8 mouse cellular contexts compared by ENCODE assay signal in the genomic region with DNA sequence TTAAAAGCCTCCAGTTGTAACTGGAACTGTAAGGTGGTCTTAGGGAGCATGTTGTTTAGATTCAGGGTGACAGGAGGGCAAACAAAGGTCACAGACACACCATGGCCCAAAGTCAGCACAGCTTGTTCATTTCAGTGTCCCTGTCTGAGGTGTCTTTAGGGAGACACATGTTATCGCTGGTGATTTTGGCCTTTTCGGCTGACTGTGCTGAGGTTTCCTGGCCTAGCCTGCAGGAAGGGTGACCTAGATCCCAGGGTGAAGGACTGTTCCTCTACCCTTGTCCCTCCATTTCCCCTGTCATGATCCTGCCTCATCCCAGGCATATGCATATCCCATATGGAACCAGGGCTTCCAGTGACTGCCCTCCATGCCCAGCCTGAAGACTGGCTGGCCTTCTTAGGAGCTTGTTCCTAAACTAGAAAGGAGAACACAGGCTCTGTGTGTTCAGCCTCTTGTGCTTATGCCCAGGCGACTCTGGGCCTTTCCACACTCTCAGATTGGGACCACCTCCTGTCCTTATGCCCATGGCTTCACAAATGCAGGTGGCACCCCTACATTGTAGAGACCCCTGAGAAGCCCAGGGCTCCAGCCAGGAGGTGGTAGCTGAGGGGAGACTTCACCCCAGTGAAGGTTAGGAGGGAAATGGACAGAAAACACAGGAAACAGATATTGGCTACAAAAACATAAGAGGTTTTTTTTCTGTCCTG.
DNase-seq lines count a peak whose midpoint lies in the region; ATAC-seq lines count a peak whose summit lies in the region.
"Had no signal": no experiment of that assay in that cellular context is flagged by ENCODE, and none has a peak within 500 bp of the region (broad histone marks: within the 10 kb centered on the region; RNA-seq: fewer than 3 reads in every experiment).

No protein-coding gene starts in this region.

- peaks cover 32% of the 10 kb centered on the region for H3K4me1 ChIP-seq in liver, embryonic 12.5 days
- H3K4me1 ChIP-seq in liver, embryonic 11.5 days (replicated peaks; ENCODE audit: control insufficient read depth, insufficient read depth, low read length) = peaks cover 15% of the 10 kb centered on the region
- H3K4me1 ChIP-seq in forebrain, embryonic 15.5 days = peaks cover 60% of the 10 kb centered on the region
- H3K4me1 ChIP-seq in intestine, embryonic 15.5 days (replicated peaks) = peaks cover 41% of the 10 kb centered on the region
- H3K4me1 ChIP-seq in stomach, embryonic 14.5 days (ENCODE audit: control insufficient read depth, insufficient read depth, low read length) = peaks cover 25% of the 10 kb centered on the region

- H3K9me3 ChIP-seq in liver, embryonic 12.5 days (replicated peaks) = no peaks in the 10 kb centered on the region
- no peaks in the 10 kb centered on the region for H3K9me3 ChIP-seq in liver, embryonic 11.5 days (ENCODE audit: control insufficient read depth, low read length)
- H3K9me3 ChIP-seq in forebrain, embryonic 15.5 days = no peaks in the 10 kb centered on the region
- no peaks in the 10 kb centered on the region for H3K9me3 ChIP-seq in intestine, embryonic 15.5 days
- H3K9me3 ChIP-seq in stomach, embryonic 14.5 days (ENCODE audit: control insufficient read depth, low read depth, low read length) = no peaks in the 10 kb centered on the region

- no peak overlapping the region for H3K9ac ChIP-seq in liver, embryonic 12.5 days
- no peak overlapping the region for H3K9ac ChIP-seq in liver, embryonic 11.5 days (ENCODE audit: low read depth, low read length)
- H3K9ac ChIP-seq in forebrain, embryonic 15.5 days (replicated peaks) = no peak overlapping the region
- H3K9ac ChIP-seq in intestine, embryonic 15.5 days = no peak overlapping the region
- no peak overlapping the region for H3K9ac ChIP-seq in stomach, embryonic 14.5 days (replicated peaks; ENCODE audit: low read depth, low read length)
- H3K9ac ChIP-seq: liver, embryonic 14.5 days had no signal

- 70% methylated on average over 3 of the region's 3 CpGs for WGBS in liver, embryonic 12.5 days (ENCODE audit: insufficient replicate concordance)
- 71% methylated on average over 3 of the region's 3 CpGs for WGBS in liver, embryonic 11.5 days
- 74% methylated on average over 3 of the region's 3 CpGs for WGBS in forebrain, embryonic 15.5 days
- WGBS in intestine, embryonic 15.5 days = 62% methylated on average over 3 of the region's 3 CpGs
- WGBS in stomach, embryonic 14.5 days = 54% methylated on average over 3 of the region's 3 CpGs

- no peak for DNase-seq in liver, embryonic 11.5 days (ENCODE audit: low spot score)
- DNase-seq in urinary bladder, adult 2 months (ENCODE audit: low spot score) = no peak
- DNase-seq in kidney, postnatal 4 days = no peak

- no peak overlapping the region for H3K4me3 ChIP-seq in liver, embryonic 12.5 days
- no peak overlapping the region for H3K4me3 ChIP-seq in liver, embryonic 11.5 days (ENCODE audit: low read depth, low read length)
- H3K4me3 ChIP-seq in forebrain, embryonic 15.5 days = no peak overlapping the region
- H3K4me3 ChIP-seq in intestine, embryonic 15.5 days (replicated peaks) = no peak overlapping the region
- no peak overlapping the region for H3K4me3 ChIP-seq in stomach, embryonic 14.5 days (ENCODE audit: low read depth, low read length)

- H3K27me3 ChIP-seq in liver, embryonic 12.5 days (replicated peaks) = no peaks in the 10 kb centered on the region
- H3K27me3 ChIP-seq in liver, embryonic 11.5 days (replicated peaks; ENCODE audit: control insufficient read depth, insufficient read depth, low read length) = no peaks in the 10 kb centered on the region
- H3K27me3 ChIP-seq in forebrain, embryonic 15.5 days = no peaks in the 10 kb centered on the region
- H3K27me3 ChIP-seq in intestine, embryonic 15.5 days (replicated peaks) = no peaks in the 10 kb centered on the region
- no peaks in the 10 kb centered on the region for H3K27me3 ChIP-seq in stomach, embryonic 14.5 days (ENCODE audit: control insufficient read depth, insufficient read depth, low read length)

- ATAC-seq in liver, embryonic 12.5 days = no peak
- no peak for ATAC-seq in liver, embryonic 11.5 days (replicated peaks; ENCODE audit: low FRiP score)
- ATAC-seq in forebrain, embryonic 15.5 days (replicated peaks) = no peak
- ATAC-seq in intestine, embryonic 15.5 days = no peak
- ATAC-seq in stomach, embryonic 14.5 days (ENCODE audit: insufficient number of reproducible peaks, insufficient read depth, low FRiP score, low read depth) = no peak

- no peak overlapping the region; the same call in 1 of the 2 replicates for H3K4me2 ChIP-seq in liver, embryonic 12.5 days
- no peak overlapping the region for H3K4me2 ChIP-seq in liver, embryonic 11.5 days
- H3K4me2 ChIP-seq in forebrain, embryonic 15.5 days (replicated peaks) = no peak overlapping the region
- H3K4me2 ChIP-seq in intestine, embryonic 15.5 days (replicated peaks) = no peak overlapping the region
- no peak overlapping the region for H3K4me2 ChIP-seq in stomach, embryonic 14.5 days (replicated peaks; ENCODE audit: low read depth, low read length)

- H3K27ac ChIP-seq in liver, embryonic 12.5 days = peak overlapping the region; percentile 58
- no peak overlapping the region for H3K27ac ChIP-seq in liver, embryonic 11.5 days (ENCODE audit: low read depth, low read length)
- peak overlapping the region; percentile 97 for H3K27ac ChIP-seq in forebrain, embryonic 15.5 days (replicated peaks)
- peak overlapping the region; percentile 11; the same call in 1 of the 2 replicates for H3K27ac ChIP-seq in intestine, embryonic 15.5 days
- H3K27ac ChIP-seq in stomach, embryonic 14.5 days (ENCODE audit: low read length) = peak overlapping the region; percentile 33; the same call in 1 of the 2 replicates

- H3K36me3 ChIP-seq in liver, embryonic 12.5 days = peaks cover 7% of the 10 kb centered on the region
- no peaks in the 10 kb centered on the region for H3K36me3 ChIP-seq in liver, embryonic 11.5 days (ENCODE audit: control insufficient read depth, insufficient read depth, low read length)
- no peaks in the 10 kb centered on the region for H3K36me3 ChIP-seq in forebrain, embryonic 15.5 days
- H3K36me3 ChIP-seq in intestine, embryonic 15.5 days = peaks cover 4% of the 10 kb centered on the region
- peaks cover 3% of the 10 kb centered on the region for H3K36me3 ChIP-seq in stomach, embryonic 14.5 days (ENCODE audit: control insufficient read depth, insufficient read depth, low read length)
